Mouse (Mus musculus): ENCODE data around the gene Tob1. TPM values are rescaled to one million over a fixed set of nuclear protein-coding genes. Genes with fewer than 3 reads are reported as not detected.

Gene Tob1
- polyA plus RNA-seq, 1 experiment from 2014 or later, result 35.6 TPM

DNA sequence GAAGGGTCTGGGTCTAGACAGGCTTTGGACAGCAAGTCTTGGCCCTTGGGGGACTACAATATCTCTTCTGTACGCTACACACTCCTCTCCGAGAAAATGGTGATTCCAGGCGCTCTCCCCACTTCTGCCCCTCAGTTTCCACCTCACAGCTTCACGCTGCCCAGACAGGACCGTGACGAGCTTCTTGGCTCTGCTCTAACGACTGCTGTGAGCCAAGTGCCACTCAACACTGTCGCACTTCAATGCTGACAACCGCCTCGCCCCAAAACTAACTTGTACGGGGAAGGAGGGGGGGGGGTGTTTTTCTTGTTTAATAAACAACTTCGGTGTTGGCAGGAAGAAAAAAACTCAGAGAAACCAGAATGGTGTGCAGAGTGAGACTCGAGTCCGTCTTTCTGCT lies 46.7 kb downstream of the Tob1 start:
- DNase-seq (ENCODE audit: low spot score) (no peak), ATAC-seq (ENCODE audit: insufficient read depth, low FRiP score, low TSS enrichment) (no peak)
- H3K4me2 ChIP-seq (ENCODE audit: low read depth), result no peak overlapping the region
- no peaks in the 10 kb centered on the region for H3K27me3 ChIP-seq (ENCODE audit: control insufficient read depth, insufficient read depth, low read length)
- no peaks in the 10 kb centered on the region for H3K36me3 ChIP-seq (ENCODE audit: control insufficient read depth, insufficient read depth, low read length)
- H3K9ac ChIP-seq (ENCODE audit: low read length), result no peak overlapping the region
- no peak overlapping the region for H3K4me3 ChIP-seq (ENCODE audit: low read depth, low read length)
- no peaks in the 10 kb centered on the region for H3K4me1 ChIP-seq (ENCODE audit: control insufficient read depth, insufficient read depth, low read length)
- no peaks in the 10 kb centered on the region for H3K9me3 ChIP-seq (ENCODE audit: control insufficient read depth, low read length)
- H3K27ac ChIP-seq (ENCODE audit: low read depth, low read length), result no peak overlapping the region
- 80% methylated on average over 14 of the region's 14 CpGs for WGBS

DNA sequence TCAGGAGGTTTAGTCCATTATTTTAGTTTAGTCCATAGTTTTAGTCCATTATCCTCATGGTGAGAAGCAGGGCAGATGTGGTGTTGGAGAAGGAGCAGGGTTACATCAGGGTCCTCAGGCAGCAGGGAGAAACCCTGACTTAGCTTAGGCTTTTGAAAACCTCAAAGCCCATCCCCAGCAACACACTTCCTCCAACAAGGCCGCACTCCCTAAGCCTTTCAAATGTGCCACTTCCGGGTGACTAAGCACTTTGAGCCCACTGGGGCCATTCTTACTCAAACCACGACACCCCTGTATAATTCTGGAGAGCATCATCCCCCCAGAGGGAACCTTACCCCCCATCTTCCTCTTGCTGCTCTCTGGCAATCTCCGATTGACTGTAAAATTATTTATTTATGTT lies 48.6 kb downstream of the Tob1 start:
- no peaks in the 10 kb centered on the region for H3K4me1 ChIP-seq (ENCODE audit: control insufficient read depth, insufficient read depth, low read length)
- WGBS, result 66% methylated on average over 4 of the region's 4 CpGs
- H3K27me3 ChIP-seq (ENCODE audit: control insufficient read depth, insufficient read depth, low read length), result no peaks in the 10 kb centered on the region
- H3K27ac ChIP-seq (ENCODE audit: low read depth, low read length), result no peak overlapping the region
- no peak overlapping the region for H3K4me3 ChIP-seq (ENCODE audit: low read depth, low read length)
- no peaks in the 10 kb centered on the region for H3K9me3 ChIP-seq (ENCODE audit: control insufficient read depth, low read length)
- ATAC-seq (ENCODE audit: insufficient read depth, low FRiP score, low TSS enrichment) (no peak), DNase-seq (ENCODE audit: low spot score) (no peak)
- no peak overlapping the region for H3K4me2 ChIP-seq (ENCODE audit: low read depth)
- H3K36me3 ChIP-seq (ENCODE audit: control insufficient read depth, insufficient read depth, low read length), result no peaks in the 10 kb centered on the region
- H3K9ac ChIP-seq (ENCODE audit: low read length), result no peak overlapping the region

DNA sequence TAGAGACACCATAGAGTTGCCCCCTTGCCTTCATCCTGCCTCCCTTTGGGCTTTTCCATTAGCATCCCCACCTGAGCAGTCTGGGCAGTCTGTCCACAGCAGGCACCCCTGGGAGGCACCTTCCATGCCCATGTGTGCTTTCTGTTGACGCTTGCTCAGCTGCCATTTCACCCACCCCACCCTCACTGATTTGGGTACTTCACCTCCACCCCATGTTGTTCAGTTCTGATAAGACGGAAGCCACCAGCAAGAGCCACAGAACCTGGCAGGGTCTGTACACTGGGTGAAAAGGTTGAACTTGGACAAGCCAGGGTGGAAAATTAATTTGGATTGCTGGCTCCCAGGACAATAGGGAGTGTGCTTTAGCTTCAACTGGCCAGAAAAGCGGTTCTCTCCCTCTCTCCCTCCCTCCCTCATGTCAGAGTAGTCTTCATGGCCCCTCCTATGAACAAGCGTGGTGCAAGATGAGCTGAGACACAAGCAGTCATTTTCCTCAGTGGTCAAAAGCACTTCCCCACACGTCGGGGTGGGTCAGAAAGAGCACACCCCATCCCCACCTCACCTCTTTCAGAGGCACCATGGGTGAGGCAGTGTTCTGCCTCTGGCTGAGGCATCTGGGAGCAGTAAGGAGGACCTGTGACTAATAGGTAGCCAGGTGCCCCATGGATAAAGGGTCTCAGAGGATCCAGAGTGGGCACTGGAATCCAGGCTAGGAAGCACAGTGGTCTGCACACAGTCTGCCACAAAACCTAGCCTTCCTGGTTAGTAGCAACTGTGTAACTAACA lies 50.5 kb downstream of the Tob1 start:
- Histone ChIP-seq H3K27ac (ENCODE audit: low read depth, low read length) (no peak overlapping the region), H3K27me3 (ENCODE audit: control insufficient read depth, insufficient read depth, low read length) (no peaks in the 10 kb centered on the region), H3K9ac (ENCODE audit: low read length) (no peak overlapping the region), H3K36me3 (ENCODE audit: control insufficient read depth, insufficient read depth, low read length) (no peaks in the 10 kb centered on the region), H3K9me3 (ENCODE audit: control insufficient read depth, low read length) (no peaks in the 10 kb centered on the region), H3K4me1 (ENCODE audit: control insufficient read depth, insufficient read depth, low read length) (no peaks in the 10 kb centered on the region), H3K4me2 (ENCODE audit: low read depth) (no peak overlapping the region), H3K4me3 (ENCODE audit: low read depth, low read length) (no peak overlapping the region)
- DNase-seq (ENCODE audit: low spot score) (no peak), ATAC-seq (ENCODE audit: insufficient read depth, low FRiP score, low TSS enrichment) (no peak)
- 77% methylated on average over 6 of the region's 6 CpGs for whole genome bisulfite sequencing

Other genes starting within 250 kb of the Tob1 start
- 382 and 395 TPM in 2 replicates for gene Gm20390, start 243.2 kb upstream of the Tob1 start, polyA plus RNA-seq (2014; fragmentation: Nextera tagmentation; extraction: Ambion mirVana)
- gene Nme1, start 242.9 kb upstream of the Tob1 start, polyA plus RNA-seq (2014; fragmentation: Nextera tagmentation; extraction: Ambion mirVana), result 275 and 294 TPM in 2 replicates
- gene Spag9, start 215.4 kb upstream of the Tob1 start, polyA plus RNA-seq (2014; fragmentation: Nextera tagmentation; extraction: Ambion mirVana), result 85.6 and 86.6 TPM in 2 replicates
- gene Wfikkn2, start 34.6 kb downstream of the Tob1 start, polyA plus RNA-seq (2014; fragmentation: Nextera tagmentation; extraction: Ambion mirVana), result 1.2 and 2.5 TPM in 2 replicates
- 0.43 TPM in 1 of 2 replicates, not detected in the other for gene Gm21885, start 70.4 kb downstream of the Tob1 start, polyA plus RNA-seq (2014; fragmentation: Nextera tagmentation; extraction: Ambion mirVana)
- 114 and 116 TPM in 2 replicates for gene Luc7l3, start 110.5 kb downstream of the Tob1 start, polyA plus RNA-seq (2014; fragmentation: Nextera tagmentation; extraction: Ambion mirVana)
- gene Ankrd40, start 116.5 kb downstream of the Tob1 start, polyA plus RNA-seq (2014; fragmentation: Nextera tagmentation; extraction: Ambion mirVana), result 22.9 and 23.4 TPM in 2 replicates
- 0.60 and 1.2 TPM in 2 replicates for gene Abcc3, start 181.5 kb downstream of the Tob1 start, polyA plus RNA-seq (2014; fragmentation: Nextera tagmentation; extraction: Ambion mirVana)

All from neural tube, embryonic 11.5 days (tissue).